Mouse (Mus musculus) cerebellum, adult 11-12 months (tissue): ENCODE data around the gene Trem3.

ENCODE experiments used
- DNase-seq: peaks from one replicate; pipeline ENCODE4 v3.0.0; 2022

Trem3 gene

DNA sequence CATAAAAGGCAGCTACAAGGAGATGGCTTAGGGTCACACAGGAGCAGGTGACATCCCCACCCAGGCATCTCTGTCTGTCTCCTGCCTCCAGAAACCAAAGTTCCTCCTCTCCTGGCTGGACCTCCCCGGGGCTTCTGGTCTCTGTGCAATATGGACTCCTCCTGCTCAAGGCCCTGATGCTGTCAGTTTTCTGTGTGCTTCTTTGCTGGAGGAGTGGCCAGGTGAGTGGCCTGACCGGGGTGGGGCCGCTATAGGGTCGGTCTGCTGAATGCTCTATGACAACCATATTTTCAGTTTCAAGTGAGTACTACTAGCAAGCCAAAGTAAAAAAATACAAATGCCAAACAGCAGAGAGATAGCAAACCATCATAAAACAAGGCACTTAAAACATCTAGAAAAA, 25.0 kb downstream of the Trem3 start:
- no peak for DNase-seq

GRCm38 (mm10) chr17:48274098-48274497, 26.5 kb downstream of the Trem3 start:
- no peak for DNase-seq

DNA sequence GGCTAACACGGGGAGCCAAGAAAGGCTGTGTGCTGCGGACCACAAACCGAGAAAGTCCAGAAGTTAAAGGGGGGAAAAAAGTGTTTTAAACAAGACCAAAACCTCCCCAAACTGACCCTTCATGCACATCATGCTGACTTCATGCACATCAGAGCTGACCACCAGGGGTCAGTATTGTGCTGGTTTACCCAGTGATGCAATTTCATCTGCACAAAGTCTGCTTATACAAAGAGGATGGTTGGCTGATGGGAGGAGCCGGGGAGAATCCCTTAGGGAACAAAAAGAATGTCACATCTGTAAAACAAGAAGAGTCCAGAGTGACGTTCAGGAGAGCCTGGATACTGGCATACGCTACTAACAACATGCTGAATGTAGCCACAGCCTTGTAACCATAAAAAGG, 27.3 kb downstream of the Trem3 start:
- peak; percentile 19 for DNase-seq

DNA sequence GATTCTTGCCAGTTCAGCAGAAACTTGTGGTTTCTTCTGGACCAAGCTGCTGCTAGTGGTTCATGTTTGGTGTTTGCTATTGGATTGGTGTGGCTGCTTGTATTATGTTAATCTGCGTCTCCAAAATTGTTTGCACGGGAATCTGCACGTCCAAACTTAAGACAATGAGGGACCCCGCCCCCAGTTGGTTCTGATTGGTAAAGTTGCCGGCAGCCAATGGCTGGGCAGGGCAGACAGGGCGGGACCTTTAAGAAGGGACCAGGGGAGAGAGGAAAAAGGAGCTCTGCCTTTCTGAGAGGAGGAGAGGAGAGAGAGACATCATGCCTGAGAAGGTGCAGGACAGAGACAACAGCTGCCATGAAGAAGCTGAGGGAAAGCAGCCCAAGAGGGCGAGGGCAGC, 28.2 kb downstream of the Trem3 start:
- no peak for DNase-seq

DNA sequence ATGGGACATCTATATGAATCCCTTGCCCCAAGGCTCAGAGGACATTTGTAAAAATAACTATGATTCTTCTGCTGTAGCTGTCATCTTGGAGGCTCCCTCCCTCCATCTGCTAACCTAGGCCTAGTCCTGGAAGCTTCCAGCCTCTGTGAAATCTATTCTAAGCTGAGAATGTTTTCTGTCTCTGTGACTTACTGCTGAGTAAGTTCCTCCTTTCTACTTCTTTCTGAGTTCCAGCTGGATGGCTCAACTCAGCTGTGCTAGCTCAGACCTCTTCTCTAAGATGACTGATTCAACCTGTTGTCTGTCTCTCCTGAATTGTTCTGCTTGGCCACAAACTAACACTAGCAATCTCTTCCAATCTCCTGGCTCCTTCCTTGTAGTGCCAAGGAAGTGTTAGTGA, 30.8 kb downstream of the Trem3 start:
- no peak for DNase-seq

- DNase-seq = no peak
These were observed 31.4 kb downstream of the Trem3 start for GRCm38 (mm10) chr17:48279002-48279401.

GRCm38 (mm10) chr17:48280943-48281738, 33.6 kb downstream of the Trem3 start:
- DNase-seq = no peak

GRCm38 (mm10) chr17:48281739-48282085, 34.1 kb downstream of the Trem3 start:
- DNase-seq = no peak

DNA sequence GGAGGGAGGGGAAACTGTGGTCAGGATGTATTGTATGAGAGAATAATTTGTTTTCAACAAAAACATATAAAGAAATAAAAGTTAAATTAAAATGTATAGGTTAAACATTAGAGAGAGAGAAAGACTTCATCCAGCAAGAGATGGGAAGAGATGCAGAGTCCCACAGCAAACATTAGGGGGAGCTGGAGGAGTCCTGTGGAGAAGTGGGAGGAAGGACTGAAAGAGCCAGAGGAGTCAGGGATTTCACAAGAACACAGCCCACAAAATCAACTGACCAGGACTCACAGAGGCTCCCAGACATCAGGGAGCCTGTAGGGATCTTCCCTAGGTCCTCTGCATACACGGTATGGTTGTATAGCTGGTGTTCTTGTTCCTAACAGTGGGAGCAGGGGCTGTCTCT, 39.2 kb downstream of the Trem3 start:
- no peak for DNase-seq

GRCm38 (mm10) chr17:48287276-48287675, 39.7 kb downstream of the Trem3 start:
- no peak for DNase-seq

GRCm38 (mm10) chr17:48293500-48294194, 46.1 kb downstream of the Trem3 start:
- DNase-seq = no peak

DNA sequence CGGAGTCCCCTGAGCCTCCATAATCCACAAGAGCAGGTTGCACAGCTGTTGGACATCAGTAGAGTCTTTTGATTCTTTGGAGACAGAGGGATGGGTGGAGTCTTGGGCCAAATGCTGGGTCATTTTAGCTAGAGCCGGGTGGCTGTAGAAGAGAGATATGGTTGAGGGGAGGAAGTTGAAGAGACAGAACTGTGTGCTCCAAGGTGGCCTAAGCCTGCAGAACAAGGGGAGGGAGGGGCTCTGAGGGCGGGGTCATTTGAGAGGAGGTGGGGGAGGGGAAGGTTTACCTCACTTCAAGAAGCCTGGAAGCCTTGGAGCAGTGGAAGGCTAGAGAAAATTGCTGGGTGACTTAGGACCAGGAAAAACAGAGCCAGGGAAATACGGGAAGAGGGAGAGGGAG, 51.6 kb downstream of the Trem3 start, which contains the start of gene Treml2:
Treml2 (plus strand) TSS at position 296 of the 400 bp plus-strand sequence.
- no peak for DNase-seq

GRCm38 (mm10) chr17:48299756-48300155, 52.2 kb downstream of the Trem3 start:
- no peak for DNase-seq

- DNase-seq = no peak
These were observed 52.6 kb downstream of the Trem3 start for GRCm38 (mm10) chr17:48300199-48300598.

DNA sequence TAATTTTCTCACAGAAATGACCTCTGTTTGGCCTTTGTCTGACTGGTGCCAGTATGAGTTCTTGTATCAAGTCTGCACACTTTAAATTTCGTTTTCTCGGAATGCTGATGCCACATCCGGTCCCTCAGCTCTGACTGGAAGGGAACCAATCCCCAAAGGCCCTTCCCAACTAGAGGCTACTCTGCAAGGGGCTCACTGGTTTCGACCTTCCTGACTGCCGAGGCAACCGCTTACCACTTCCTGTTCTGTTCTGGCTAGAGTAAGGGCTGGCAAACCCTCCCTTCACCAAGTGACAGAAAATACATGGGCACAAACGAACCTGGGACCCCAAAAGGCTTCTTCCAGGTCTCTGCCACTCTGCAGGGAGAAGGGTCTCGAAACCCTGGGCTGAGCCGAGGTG, 53.3 kb downstream of the Trem3 start:
- no peak for DNase-seq

- DNase-seq = no peak
These were observed 54.2 kb downstream of the Trem3 start for GRCm38 (mm10) chr17:48301792-48302191.
